Mouse (Mus musculus): Measurements from ENCODE around the gene Mrps22. TPM values are rescaled to one million over a fixed set of nuclear protein-coding genes. Genes with fewer than 3 reads are reported as not detected.
A peak's percentile ranks its signal among the peaks of the same experiment; 100 is the strongest.

The Mrps22 gene
- polyA plus RNA-seq, 1 experiment from 2014 or later, result 66.1 TPM

DNA sequence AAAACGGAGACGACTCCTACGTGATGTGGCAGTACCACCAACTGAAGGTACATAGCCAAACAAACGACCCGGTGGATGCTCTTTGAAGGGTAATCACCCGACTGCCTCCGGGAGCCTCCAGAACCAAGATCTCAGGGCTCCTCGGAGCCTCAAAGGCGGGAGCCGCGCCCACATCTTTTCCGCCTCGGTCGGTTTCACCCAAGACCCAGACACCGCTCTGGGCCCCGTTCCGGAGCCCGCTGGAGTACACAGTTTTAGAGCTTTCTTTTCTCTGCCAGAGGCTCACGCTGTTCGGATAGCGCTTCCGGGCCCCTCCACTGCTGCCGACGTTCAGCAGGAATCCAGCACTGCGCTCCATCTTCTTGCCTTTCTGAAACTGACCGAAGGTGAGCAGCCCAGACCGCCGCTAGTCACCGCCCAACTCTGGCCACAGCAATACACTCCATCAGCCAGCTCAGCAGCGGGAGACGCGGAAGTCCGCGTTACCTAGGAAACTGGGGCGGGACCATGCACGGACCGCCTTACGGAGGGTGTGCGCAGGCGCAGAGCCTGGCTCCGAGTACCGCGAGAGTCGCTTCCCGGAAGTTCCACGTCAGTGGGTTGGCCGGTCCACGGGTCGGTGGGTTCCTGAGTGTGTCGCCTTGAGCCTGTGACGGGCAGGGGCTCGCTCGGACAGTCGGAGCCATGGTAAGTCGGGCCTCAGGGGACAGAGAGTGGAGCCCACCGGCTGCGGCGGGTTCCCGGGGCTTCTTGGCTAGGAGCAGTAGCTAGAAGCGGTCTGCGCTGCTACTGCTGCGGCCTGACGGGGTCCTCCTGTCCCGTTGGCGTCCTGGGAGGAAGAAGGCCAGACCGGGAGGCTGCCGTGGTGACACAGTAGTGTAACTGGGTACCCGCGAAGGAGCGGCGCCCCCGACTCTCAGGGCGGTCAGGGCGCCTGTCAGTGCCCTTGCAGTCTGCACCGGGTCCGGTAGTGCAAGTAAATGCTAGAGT, 38.0 kb downstream of the Mrps22 start, which contains the start of gene Copb2:
Copb2 (plus strand) TSS at position 585 of the 990 bp plus-strand sequence.
- Histone ChIP-seq H3K36me3 (peaks cover 15% of the 10 kb centered on the region), H3K9me3 (replicated peaks) (no peaks in the 10 kb centered on the region), H3K4me2 (peak within 1 kb of the TSS; percentile 87), H3K4me1 (peaks cover 28% of the 10 kb centered on the region), H3K4me3 (peak within 1 kb of the TSS; percentile 98), H3K27ac (peak within 1 kb of the TSS; percentile 84), H3K9ac (peak within 1 kb of the TSS; percentile 94), H3K27me3 (replicated peaks) (no peaks in the 10 kb centered on the region; the same call in 1 of the 2 replicates)
- WGBS (ENCODE audit: insufficient replicate concordance), result under 1% methylated on average over 76 of the region's 76 CpGs
- ATAC-seq, result peak; percentile 99

DNA sequence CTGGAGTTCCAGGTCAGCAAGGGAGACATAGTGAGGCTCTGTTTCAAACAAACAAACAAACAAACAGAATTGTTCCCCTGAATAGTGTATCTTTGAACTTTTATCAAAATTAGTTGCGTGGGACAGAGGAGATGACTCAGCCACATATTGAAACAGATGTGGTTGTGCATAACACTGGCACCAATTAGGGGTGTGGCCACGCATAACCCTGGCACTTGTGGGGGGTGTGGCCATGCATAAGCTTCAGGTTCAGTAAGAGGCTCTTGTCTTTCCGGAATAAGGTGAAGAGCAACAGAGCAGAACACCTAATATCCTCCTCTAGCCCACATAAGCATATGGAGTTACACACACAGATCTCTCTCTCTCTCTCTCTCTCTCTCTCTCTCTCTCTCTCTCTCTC, 57.4 kb downstream of the Mrps22 start:
- H3K4me1 ChIP-seq, result no peaks in the 10 kb centered on the region
- H3K4me2 ChIP-seq, result no peak overlapping the region
- no peaks in the 10 kb centered on the region for H3K9me3 ChIP-seq (replicated peaks)
- no peaks in the 10 kb centered on the region for H3K36me3 ChIP-seq
- no peak for ATAC-seq
- 68% methylated on average over 3 of the region's 3 CpGs for WGBS (ENCODE audit: insufficient replicate concordance)
- no peak overlapping the region for H3K9ac ChIP-seq
- H3K27me3 ChIP-seq (replicated peaks), result no peaks in the 10 kb centered on the region
- no peak overlapping the region for H3K27ac ChIP-seq
- H3K4me3 ChIP-seq, result no peak overlapping the region

Other genes starting within 250 kb of the Mrps22 start
- gene Rbp1, start 178.7 kb downstream of the Mrps22 start, polyA plus RNA-seq (2016; fragmentation: Nextera tagmentation; extraction: Ambion mirVana), result 36.1 and 37.0 TPM in 2 replicates
- 2.2 and 2.7 TPM in 2 replicates for gene Rbp2, start 115.5 kb downstream of the Mrps22 start, polyA plus RNA-seq (2016; fragmentation: Nextera tagmentation; extraction: Ambion mirVana)
- 98.3 and 102 TPM in 2 replicates for gene Copb2, start 37.9 kb downstream of the Mrps22 start, polyA plus RNA-seq (2016; fragmentation: Nextera tagmentation; extraction: Ambion mirVana)
- gene Prr23a1, start 240.8 kb upstream of the Mrps22 start, polyA plus RNA-seq (2016; fragmentation: Nextera tagmentation; extraction: Ambion mirVana), result not detected in 2 replicates

Measured in liver, embryonic 12.5 days (tissue).